Mouse (Mus musculus) left cerebral cortex, postnatal 25 days (tissue): Measurements from ENCODE around the gene Fam136a. TPM values are rescaled to one million over a fixed set of nuclear protein-coding genes. Genes with fewer than 3 reads are reported as not detected.

ENCODE experiments used
- total RNA-seq, 2 experiments: library from RNA; stranded (reverse); gene quantifications; 2 replicates each; pipeline ENCODE4 v1.2.3; 2021

Gene Fam136a
- total RNA-seq, 2 experiments from 2014 or later: 23.9 to 24.1 TPM

Other genes starting within 250 kb of the Fam136a start
- 10 to 100 TPM; 13.8 to 22.5 TPM for gene Tgfa, start 170.4 kb upstream of the Fam136a start, total RNA-seq
- gene Snrpg, start 5.7 kb downstream of the Fam136a start, total RNA-seq: 10 to 100 TPM; 58.9 to 62.2 TPM
- gene Pcyox1, start 31.5 kb downstream of the Fam136a start, total RNA-seq: 100 to 1,000 TPM in 1 of 2 experiments, 10 to 100 TPM in 1; 95.3 to 104 TPM
- gene Tia1, start 38.6 kb downstream of the Fam136a start, total RNA-seq: 100 to 1,000 TPM; 107 to 116 TPM
- gene Gm44790, start 61.0 kb downstream of the Fam136a start, total RNA-seq: not detected
- gene C87436, start 72.7 kb downstream of the Fam136a start, total RNA-seq: 10 to 100 TPM; 19.2 to 19.5 TPM
- gene Pcbp1, start 160.7 kb downstream of the Fam136a start, total RNA-seq: 100 to 1,000 TPM; 183 to 189 TPM